Mouse (Mus musculus): ENCODE data around the gene Susd2.

The Susd2 gene

DNA sequence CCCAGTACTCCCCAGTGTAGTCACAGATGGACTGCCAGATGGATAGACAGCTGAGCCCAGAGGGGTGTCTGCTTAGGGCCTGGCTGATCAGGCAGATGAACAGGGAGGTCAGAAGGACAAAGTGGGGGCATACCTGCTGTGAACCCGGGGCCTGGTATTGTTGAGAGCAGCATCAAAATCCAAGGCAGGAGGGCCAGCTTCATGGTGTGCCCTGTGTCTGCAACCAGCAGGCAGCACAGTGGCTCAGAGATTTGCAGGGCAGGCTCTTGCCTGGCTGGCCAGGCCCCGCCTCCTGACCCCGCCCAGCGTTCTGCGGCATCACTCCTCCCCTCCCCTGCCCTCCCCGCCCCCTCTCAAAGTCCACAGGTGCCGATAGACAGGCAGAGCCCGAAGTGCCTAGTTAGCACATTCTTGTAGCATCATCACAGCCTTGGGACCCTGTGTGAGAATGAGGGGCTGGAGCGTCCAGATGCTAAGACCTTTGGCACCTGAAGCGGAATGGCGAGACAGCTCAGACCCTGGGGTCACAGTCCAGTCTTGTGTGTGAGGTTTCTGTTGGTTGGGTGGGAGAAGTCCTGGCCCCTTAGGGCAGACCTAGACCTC is at the start of gene Susd2:
Gene Susd2, minus strand, starts transcription at position 268 of the 603 bp plus-strand sequence.
- DNase-seq (ENCODE audit: low spot score), result no peak

- DNase-seq (ENCODE audit: low spot score), result no peak
These were observed 44.8 kb upstream of the Susd2 start for GRCm38 (mm10) chr10:75688598-75688997.

DNA sequence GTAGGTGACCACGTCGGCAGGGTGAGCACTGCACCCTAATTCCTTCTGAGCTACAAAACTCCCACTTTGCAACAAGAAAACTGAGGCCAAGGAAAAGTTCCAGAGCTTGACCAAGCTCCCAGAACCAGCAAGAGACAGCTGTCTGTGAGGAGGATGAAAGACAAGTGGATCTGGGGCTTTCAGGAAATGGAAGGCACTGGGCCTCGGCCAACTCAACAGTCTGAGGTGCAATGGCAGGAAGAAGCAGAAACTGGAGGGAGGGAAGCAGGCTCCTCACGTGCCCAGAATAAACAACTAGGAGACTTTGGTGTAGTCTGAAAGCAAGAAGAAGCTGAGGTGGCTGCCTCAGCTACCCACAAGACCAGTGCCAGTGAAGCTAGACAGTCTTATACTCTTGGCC is 42.9 kb upstream of the Susd2 start:
- no peak for DNase-seq (ENCODE audit: low spot score)

GRCm38 (mm10) chr10:75684035-75685004 is 40.5 kb upstream of the Susd2 start:
- DNase-seq (ENCODE audit: low spot score), result no peak

- DNase-seq (ENCODE audit: low spot score), result no peak
These were observed 36.8 kb upstream of the Susd2 start for GRCm38 (mm10) chr10:75680574-75681001.

DNA sequence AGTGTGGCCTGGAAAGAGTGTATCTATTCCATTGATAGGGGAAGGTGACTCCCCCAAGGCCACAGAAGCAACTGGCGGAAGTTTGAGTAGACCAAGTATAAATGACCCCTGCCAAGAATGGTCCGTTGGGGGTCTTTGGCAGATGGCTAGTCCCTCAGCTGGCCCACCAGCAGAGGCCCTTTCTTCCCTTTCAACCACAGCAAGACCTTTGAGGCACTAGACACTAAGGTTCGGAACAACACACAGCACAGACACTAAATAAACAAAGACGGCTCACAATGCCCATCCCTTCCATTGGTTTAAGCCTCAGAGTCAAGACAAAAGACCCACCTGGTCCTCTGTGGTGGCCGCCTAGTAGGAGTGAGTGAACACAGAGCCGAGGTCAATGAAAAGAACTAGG is 35.4 kb upstream of the Susd2 start:
- DNase-seq (ENCODE audit: low spot score), result no peak

GRCm38 (mm10) chr10:75677989-75678388 is 34.2 kb upstream of the Susd2 start:
- no peak for DNase-seq (ENCODE audit: low spot score)

GRCm38 (mm10) chr10:75677571-75677970 is 33.8 kb upstream of the Susd2 start:
- no peak for DNase-seq (ENCODE audit: low spot score)

DNA sequence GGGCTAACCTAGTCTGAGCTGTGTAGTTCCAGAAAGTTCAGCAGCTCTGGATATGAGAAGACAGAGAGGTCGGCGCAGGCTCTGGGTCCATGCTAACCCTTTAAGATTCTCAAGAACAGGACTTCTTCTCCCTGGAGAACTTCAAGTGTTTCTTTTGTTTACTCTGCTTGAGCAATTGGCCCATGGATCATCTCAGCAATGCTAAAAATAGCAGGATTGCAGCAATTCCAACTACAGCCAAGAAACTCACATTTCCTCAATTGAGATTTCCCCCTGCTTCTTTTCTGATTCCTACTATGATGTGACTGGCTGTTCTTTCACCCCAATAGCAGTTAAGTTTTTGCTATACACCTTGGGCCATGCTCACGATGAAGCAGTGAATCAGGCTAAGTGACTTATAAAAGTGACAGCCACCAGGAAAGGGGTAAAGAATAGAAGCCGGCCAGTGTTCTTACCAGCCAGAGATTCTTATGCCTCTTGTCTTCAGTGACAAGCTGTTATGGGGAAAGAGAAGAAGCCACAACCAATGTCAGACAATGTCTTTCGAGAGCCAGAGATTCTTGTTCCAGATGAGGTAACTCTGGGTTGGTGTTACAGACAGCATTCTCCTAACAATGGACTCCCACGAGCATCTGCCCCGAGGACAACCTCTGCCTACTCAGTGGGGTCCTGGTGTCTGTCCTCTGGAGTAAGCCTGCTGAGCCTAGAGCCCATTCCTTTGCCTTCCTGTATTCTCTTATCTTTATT is 33.2 kb upstream of the Susd2 start:
- DNase-seq (ENCODE audit: low spot score), result no peak

DNA sequence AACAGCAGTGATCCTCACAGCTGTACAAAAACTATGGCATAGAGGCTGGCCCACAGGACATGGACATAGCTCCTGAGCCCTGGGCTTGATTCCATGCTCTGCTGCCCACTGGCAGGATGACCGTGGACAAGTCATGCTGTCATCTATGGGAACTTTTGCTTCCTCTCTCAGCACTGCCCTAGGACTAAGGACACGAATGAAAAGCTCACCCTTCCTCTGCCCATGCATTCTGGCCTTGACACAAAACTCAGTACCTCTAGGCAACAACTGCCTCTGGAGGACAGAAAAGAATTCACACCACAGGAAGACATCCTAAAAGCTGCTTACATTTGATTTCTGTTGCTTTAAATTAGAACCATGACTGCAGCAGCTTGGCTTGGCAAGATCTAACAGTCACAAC is 32.5 kb upstream of the Susd2 start:
- DNase-seq (ENCODE audit: low spot score), result no peak

DNA sequence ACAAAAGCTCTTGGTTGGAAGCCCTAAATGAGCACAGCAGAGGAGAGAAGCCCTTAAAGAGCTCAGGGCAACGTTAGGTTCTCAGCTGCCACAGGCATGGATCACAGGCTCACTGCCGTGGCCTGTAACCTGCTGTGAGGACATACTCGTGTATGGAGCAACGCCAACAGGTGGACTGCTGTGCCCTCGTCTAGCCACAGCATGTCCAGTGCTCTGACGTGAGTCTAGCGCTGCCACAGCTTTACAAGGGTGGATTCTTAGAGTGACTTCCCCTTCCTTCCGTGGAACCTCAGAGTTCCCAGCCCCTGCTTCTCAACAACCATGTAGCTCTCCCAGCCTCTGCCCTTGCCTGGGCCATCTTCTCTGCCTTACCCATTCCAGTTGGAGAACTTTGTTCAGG is 31.8 kb upstream of the Susd2 start:
- no peak for DNase-seq (ENCODE audit: low spot score)

DNA sequence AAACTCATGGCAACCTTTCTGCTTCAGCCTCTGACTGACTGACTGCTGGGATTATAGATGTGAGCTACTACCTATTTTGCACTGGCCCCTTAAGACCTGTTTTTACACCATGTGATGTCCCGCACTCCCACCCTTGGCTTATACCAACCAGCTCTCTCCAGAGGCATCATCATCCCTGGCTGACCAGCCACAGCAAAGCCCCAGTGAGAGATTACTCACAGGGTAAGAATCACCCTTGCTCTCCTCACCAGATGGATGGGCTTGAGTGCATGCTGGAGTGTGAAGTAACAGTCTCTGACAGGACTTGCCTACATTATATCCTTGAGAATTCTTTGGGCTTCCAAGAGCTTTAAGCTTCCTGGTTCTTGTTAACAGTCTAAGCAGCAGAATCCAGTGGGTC is 26.1 kb upstream of the Susd2 start:
- no peak for DNase-seq (ENCODE audit: low spot score)

DNA sequence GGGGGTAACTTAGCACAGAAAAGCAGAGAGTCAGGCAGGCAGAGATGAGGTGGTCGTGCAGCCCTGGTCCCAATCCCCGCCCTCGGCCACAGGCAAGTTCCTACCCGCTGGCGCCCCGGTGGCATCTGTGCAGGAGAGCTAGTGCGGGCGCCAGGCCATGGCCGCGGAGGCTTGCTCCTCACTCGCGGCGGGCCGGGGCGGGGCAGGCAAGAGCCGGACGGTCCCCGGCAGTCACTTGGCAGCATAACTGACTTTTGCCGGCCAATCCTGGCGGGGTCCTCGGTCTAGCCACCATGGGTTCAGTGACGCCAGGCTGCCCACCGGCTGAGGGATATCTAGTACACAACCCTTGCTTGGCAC is 24.1 kb upstream of the Susd2 start:
- no peak for DNase-seq (ENCODE audit: low spot score)

DNA sequence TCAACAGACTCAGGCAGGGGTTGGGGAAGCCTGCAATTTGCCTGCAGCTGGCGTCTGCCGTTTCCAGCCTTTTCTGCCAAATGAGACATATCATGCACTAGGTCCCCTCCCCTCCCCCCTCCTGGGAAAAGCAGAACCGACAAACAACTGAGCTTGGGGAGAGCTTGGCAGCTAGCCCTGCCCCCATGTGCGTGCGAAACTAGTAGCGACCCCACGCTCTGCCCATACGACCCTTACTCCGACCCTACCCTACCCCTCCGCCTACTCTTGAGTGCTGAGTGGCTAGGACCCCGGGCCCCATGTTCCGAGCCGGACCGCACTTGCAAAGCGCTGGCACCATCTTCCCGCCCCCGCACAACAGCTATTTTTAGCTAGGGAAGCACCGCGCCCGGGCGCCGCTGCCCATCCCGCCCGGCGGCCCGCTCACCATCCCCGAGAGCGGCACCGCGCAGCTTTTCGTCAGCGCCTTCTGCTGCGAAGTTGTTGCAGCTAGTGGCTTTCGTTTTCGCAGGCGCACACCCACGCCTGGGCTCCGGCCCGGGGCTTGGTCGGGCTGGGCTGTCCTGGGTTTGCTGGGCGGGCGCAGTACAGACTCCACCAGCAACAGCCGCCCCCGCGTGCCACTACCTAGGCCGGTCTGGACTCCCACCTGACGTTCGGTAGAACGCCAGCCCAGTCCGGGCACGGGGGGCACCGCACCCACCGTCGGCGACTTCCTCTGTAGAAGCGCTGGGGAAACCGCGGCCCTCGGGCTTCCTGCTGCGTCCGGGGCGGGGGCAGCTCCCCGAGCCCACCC is 23.5 kb upstream of the Susd2 start:
- DNase-seq (ENCODE audit: low spot score), result no peak

DNA sequence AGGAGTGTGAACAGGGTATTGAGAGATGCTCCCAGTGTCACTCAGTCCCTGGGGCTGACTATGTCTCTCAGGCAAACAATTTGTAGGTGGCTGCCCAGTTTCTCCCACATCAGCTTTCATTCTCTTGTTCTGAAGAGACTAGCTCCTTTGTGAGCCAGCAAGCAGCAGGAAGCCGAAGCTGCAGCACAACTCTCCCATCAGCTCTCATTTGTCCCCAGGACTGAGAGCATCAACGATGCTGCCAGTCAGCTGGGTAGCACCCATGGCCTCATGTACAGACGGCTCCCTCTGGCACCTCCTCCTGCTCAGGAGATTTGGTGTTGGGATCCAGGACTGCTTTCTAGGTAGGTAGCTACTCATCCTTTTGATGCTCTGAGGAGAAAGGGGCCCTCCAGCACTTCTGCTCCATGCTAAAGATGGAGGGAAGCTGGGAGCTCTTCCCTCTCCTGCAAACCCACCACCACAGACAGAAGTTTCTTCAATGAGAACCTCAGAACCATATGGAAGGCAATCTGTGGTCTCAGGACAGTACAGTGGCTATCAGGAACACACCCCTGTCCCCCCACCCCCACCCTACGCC is 22.7 kb upstream of the Susd2 start:
- DNase-seq (ENCODE audit: low spot score), result no peak

GRCm38 (mm10) chr10:75664673-75665270 is 21.0 kb upstream of the Susd2 start:
- DNase-seq (ENCODE audit: low spot score), result no peak

DNA sequence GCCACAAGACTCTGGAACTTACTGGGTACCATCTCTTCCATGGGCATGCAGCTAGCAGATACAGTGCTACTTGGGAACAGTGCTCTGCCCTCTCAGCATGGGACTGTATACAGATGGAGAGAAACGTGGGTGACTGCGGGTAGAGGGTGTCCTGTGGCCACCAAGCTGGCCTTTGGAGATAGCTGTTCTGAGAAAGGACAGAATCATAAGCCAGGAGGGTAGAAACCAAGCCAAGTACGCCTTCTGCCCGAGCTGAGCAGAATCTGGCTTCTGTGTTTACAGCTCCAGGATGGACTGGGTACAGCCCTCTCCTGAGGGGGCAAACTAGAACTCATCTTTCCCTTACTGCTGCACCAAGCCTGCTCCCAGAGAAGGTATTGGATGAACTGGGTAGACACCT is 18.8 kb upstream of the Susd2 start:
- DNase-seq (ENCODE audit: low spot score), result no peak

DNA sequence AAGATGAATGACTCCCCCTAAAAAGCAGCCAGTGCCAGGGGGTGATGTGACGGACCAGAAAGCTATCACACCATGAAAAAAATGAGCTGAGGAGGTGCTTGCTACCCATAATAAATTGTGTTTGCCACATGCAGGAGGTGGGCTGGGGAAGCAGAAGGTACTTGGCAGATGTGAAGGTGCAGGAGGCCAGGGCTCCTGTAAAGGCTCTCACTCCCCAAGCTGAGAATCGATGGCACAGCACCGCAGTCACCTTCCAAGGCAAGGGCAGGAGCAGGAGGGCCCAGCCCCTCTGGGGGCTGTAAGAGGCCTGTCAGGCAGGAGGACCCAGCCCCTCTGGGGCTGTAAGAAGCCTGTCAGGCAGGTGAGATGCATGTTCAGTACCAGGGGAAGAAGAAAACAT is 18.1 kb upstream of the Susd2 start:
- DNase-seq (ENCODE audit: low spot score), result no peak

DNA sequence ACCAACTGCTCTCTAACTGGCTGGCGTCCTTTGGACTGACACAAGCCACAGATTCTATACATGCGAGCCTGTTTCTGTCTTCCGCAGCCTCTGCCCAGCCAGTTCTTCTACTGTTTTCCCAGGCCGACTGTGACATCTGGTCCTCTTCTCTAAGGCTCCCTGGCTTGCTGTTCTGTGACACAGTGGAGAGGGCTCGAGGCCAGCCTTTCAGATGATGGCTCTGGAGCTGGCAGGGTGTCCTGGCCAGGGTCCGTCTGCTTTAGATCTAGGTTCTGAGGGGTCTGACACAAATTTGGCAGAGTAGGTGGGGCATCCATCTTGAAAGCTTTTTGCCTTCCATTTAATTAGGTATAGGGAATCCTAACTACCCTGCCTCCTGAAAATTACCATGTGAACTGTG is 17.6 kb upstream of the Susd2 start:
- no peak for DNase-seq (ENCODE audit: low spot score)

GRCm38 (mm10) chr10:75657772-75658171 is 14.0 kb upstream of the Susd2 start:
- no peak for DNase-seq (ENCODE audit: low spot score)

DNA sequence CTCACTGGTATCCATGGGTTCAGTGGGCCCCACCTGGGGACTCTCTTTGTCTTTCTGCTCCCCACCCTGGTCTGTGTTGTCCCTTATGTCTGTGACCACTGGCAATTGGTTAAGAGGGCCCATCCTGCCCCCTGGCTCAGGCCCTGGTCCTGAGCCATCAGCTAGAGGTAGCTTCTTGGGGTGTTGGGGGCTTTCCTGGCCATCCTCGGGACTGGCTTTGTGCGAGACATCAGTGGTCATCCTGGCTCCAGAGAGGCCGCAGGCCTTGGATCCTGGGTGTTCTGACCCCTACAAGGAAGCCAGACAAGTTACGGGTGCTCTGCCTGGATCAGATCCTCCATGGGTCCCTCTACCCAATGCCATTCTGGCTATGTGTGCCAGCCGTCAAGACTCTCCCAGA is 13.4 kb upstream of the Susd2 start:
- DNase-seq (ENCODE audit: low spot score), result no peak
